Mouse (Mus musculus): Measurements from ENCODE around the gene Kcnma1.

Kcnma1 gene

GRCm38 (mm10) chr14:23430006-23430405, 584.3 kb downstream of the Kcnma1 start:
- no peak for DNase-seq (ENCODE audit: low spot score)

DNA sequence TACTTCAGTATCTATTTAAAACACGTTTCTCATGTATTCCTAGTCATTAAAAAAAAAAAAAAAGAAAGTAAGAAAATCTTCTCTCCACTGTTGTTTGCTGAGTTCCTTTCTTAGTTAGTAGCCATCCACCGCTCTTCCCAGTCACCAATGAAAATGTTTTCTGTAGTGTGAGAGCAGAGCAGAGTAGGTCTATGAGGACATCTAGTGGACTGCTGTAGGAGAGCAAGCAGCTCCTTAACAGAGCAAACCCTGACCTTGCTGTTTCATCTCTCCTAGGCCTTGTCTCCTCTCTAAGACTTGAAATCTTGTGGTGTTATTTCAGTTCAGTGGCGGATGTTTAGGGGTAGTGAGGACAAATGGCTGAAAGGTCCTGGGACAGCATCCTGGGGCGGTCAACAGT, 585.2 kb downstream of the Kcnma1 start:
- no peak for DNase-seq (ENCODE audit: low spot score)

- DNase-seq (ENCODE audit: low spot score) = no peak
Measured at GRCm38 (mm10) chr14:23422481-23423040, 591.7 kb downstream of the Kcnma1 start.

- no peak for DNase-seq (ENCODE audit: low spot score)
Measured at GRCm38 (mm10) chr14:23418955-23419354, 595.3 kb downstream of the Kcnma1 start.

DNA sequence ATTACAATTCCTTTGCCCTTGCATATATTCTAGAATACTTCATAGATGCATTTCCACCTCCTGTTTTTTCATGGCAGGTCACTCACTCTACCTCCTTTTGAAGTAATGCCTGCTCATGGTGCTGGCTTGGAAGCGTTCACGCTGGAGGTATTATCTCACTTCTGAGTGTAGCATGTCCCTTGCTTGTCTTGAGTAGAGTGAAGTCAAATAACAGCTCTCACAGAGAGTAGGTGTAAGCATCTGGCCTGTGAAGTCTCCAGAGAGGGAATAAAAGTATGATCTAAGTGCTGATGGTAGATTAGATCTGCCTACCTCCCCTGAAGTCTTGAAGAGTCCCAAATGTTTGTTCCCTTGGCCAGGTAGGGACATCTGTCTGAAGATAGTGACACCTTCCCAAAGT, 607.2 kb downstream of the Kcnma1 start:
- no peak for DNase-seq (ENCODE audit: low spot score)

DNA sequence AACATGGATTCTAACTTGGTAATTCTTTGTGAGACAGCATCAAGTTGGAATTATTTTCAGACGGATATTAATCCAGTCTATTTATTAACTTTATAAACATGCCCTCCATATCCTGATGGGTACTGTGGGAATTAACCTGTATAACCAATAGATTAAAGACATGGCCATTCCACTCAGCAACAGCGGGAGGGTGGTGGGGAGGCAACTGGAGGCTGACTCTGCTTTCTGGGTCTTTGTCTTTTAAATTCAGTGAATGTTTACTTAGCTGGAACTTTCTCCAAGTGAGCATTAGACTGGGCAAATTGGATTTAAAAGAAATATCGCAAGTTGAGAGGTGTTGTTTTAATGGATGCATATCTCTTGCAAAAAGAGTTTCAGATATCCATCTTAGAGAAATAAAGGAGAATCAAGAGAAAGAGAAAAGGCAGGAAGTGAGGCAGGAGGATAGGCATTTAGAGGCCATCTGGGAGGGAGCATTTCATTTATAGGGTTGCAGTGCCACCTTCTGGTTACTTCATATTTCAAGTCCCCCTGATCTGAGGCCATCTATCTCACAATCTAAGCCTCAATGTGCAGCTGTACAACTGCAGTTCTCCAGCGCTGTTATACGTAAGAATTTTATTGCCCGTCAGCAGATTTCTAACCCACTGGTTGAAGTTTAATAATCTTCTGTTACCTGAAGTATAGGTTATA, 613.4 kb downstream of the Kcnma1 start:
- no peak for DNase-seq (ENCODE audit: low spot score)

GRCm38 (mm10) chr14:23397642-23398041, 616.6 kb downstream of the Kcnma1 start:
- DNase-seq (ENCODE audit: low spot score) = no peak

GRCm38 (mm10) chr14:23391566-23391965, 622.7 kb downstream of the Kcnma1 start:
- no peak for DNase-seq (ENCODE audit: low spot score)

DNA sequence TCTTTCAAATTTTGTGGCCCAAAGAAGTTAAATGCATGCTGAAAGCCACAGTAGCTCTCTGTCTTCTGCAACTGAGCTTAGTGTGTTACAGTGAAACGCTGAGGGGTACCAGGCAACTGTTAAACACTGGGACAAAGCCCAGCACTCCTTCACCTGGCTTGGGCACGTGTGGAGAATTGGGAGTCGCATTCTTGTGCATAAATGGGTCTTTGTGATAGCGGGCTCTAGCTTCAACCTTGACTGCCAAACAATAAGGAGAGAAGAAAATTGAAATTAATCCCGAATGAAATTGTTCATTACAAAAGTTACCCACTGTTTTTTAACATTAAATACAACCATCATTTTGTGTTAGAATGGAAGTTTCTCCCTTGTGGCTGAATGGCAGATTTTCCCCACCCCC, 623.5 kb downstream of the Kcnma1 start:
- no peak for DNase-seq (ENCODE audit: low spot score)

- no peak for DNase-seq (ENCODE audit: low spot score)
Measured at GRCm38 (mm10) chr14:23390161-23390560, 624.1 kb downstream of the Kcnma1 start.

- DNase-seq (ENCODE audit: low spot score) = no peak
Measured at GRCm38 (mm10) chr14:23386786-23387185, 627.5 kb downstream of the Kcnma1 start.

GRCm38 (mm10) chr14:23385776-23386608, 628.3 kb downstream of the Kcnma1 start:
- no peak for DNase-seq (ENCODE audit: low spot score)

GRCm38 (mm10) chr14:23378351-23379087, 635.8 kb downstream of the Kcnma1 start:
- no peak for DNase-seq (ENCODE audit: low spot score)

DNA sequence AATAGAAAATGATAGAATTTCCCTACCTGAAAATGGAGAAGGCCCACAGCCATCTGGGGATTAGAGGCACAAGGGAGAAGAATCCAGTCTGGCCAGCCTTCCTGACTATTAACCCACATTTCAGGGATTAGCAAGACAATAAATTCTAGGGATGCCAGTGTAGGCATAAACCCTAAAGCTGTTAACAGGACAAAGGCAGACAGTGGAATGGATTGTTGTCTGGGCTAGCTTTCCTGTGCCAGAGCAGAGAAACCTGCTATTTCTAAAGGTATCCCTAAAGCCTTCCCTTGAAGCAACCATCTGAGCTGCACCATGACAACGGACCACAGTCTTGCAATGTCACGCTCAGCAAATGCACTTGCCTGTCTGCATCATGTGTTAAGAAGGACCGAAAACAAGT, 642.3 kb downstream of the Kcnma1 start:
- no peak for DNase-seq (ENCODE audit: low spot score)

GRCm38 (mm10) chr14:23360491-23360995, 653.7 kb downstream of the Kcnma1 start:
- no peak for DNase-seq (ENCODE audit: low spot score)

DNA sequence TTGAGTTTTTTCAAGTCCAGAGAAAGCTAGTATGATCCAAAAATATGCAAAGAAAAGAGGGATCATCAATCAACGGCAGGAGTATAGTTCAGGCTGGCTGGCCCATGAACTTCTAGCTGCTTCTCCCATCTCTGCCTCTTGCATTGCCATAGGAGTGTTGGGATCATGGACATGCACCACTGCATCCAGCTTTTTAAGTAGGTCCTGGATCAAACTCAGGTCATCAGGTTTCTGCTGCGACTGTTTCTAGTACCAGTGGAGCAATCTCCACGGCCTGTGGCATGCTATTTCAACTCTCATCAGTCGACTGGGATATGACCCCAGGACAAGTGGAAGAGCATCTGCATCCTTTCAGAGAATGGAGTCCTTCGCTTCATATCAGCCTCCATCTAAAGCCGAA, 655.5 kb downstream of the Kcnma1 start:
- no peak for DNase-seq (ENCODE audit: low spot score)

GRCm38 (mm10) chr14:23357529-23358278, 656.6 kb downstream of the Kcnma1 start:
- no peak for DNase-seq (ENCODE audit: low spot score)

- no peak for DNase-seq (ENCODE audit: low spot score)
Measured at GRCm38 (mm10) chr14:23326786-23327185, 687.5 kb downstream of the Kcnma1 start.

DNA sequence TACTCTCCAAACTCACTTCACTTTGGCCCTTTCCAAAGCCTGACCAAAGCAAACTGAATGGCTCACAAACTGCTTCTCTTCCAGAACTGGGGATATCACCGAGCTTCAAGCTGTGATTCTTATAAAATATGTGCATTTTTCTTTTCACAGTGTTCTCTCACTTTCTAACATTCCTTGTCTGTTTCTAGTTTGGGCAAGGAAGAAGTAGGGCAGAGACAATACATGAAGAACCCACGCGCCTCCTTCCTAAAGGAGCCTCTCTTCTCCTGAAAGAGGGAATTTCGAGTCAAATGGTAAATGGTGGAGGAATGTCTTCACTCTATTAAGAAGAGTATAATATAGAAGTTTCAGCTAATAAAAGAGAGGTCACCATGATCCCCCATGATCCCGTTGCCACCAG, 709.0 kb downstream of the Kcnma1 start:
- DNase-seq (ENCODE audit: low spot score) = no peak

DNA sequence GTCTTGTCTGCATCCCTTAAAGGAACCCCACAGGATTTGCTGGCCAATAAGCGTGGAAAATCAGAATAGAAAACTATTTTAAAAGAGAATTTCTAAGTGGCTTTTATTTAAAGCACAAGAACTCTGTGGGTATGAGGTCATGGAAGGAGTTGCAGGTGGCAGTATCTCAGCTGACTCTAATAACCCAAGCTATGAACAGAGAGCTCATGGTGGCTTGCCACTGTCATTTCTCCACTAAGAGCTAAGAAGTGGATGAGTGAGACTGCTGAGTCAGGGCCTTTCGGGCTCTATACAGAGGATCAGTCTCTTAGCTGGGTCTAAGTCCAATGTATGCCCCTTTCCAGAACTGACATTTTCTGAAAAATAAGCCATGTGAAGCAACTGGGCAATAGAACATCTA, 713.8 kb downstream of the Kcnma1 start:
- no peak for DNase-seq (ENCODE audit: low spot score)

DNA sequence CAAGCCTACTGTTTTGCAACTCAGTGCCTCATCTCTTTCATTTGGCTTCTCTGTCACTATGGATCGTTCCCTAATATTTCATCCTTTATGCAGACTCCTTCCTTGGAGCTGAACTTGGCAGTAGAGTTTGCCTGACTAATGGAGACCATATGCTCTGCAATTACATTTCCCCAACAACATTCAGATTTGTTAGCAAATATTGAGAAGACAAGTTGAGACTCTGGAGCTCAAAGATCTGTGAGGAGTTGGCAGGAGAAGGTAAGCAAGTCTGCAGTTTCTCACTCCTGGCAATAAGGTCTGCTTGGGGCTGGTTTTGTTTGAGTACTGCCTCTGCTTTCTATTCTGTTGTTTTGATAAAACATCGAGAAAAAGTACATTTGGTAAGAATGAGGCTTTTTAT, 723.7 kb downstream of the Kcnma1 start:
- no peak for DNase-seq (ENCODE audit: low spot score)

Data from ovary, postnatal 36 days (tissue).